Mouse (Mus musculus) lung, postnatal 0 days (tissue): Measurements from ENCODE around the gene Rasal1. TPM values are rescaled to one million over a fixed set of nuclear protein-coding genes. Genes with fewer than 3 reads are reported as not detected.
A peak's percentile ranks its signal among the peaks of the same experiment; 100 is the strongest.

Source experiments
- ATAC-seq: fragments of 200-750 bp; cut with Nextera tagmentation; 2 replicates; pipeline ENCODE4 v1.8.0; 2017; ENCODE audit warnings: moderate library complexity
- DNase-seq: peaks from one replicate; pipeline ENCODE4 v3.0.0-alpha.2; 2016; ENCODE audit warnings: low spot score
- H3K27ac ChIP-seq: fragments of 300-500 bp; sonication (generic); 2 replicates; pipeline ENCODE4 v1.5.1; 2014; ENCODE audit warnings: antibody characterized with exemption, mild to moderate bottlenecking, low read length, mixed read lengths
- H3K27me3 ChIP-seq: fragments of 300-500 bp; sonication (generic); replicated peaks from 2 replicates; pipeline ENCODE4 v1.6.1; 2014; ENCODE audit warnings: low read length, mixed read lengths; ENCODE audit not compliant: insufficient read depth
- H3K36me3 ChIP-seq: fragments of 300-500 bp; sonication (generic); 2 replicates; pipeline ENCODE4 v1.6.1; 2014; ENCODE audit warnings: low read length, mixed read lengths; ENCODE audit not compliant: insufficient read depth
- H3K4me1 ChIP-seq: fragments of 300-500 bp; sonication (generic); 2 replicates; pipeline ENCODE4 v1.6.1; 2014; ENCODE audit warnings: antibody characterized with exemption, low read depth, low read length, mixed read lengths; ENCODE audit not compliant: insufficient read depth
- H3K4me2 ChIP-seq: fragments of 300-500 bp; sonication (generic); replicated peaks from 2 replicates; pipeline ENCODE4 v1.6.1; 2014; ENCODE audit warnings: low read depth, mild to moderate bottlenecking, low read length, moderate library complexity, mixed read lengths
- H3K4me3 ChIP-seq: fragments of 300-500 bp; sonication (generic); 2 replicates; pipeline ENCODE4 v1.5.1; 2014; ENCODE audit warnings: low read depth, low read length
- H3K9ac ChIP-seq: fragments of 300-500 bp; sonication (generic); replicated peaks from 2 replicates; pipeline ENCODE4 v1.6.1; 2014; ENCODE audit warnings: low read depth, mild to moderate bottlenecking
- H3K9me3 ChIP-seq: fragments of 300-500 bp; sonication (generic); 2 replicates; pipeline ENCODE4 v1.6.1; 2016; ENCODE audit warnings: low read length, mixed read lengths
- CTCF ChIP-seq: IDR thresholded peaks from 2 replicates; pipeline ENCODE4 v1.5.1; 2016; ENCODE audit warnings: antibody characterized with exemption, mild to moderate bottlenecking
- EP300 ChIP-seq: IDR thresholded peaks from 2 replicates; pipeline ENCODE4 v1.6.1; 2016; ENCODE audit warnings: antibody characterized with exemption, mild to moderate bottlenecking, control low read depth
- WGBS: fragments of 180-500 bp; shearing (Covaris S2); extraction: QIAGEN DNeasy Blood & Tissue Kit; methylation state at CpG from one replicate; pipeline ENCODE4 v1.1.7; 2014; 5-methylcytosine and 5-hydroxymethylcytosine counted together
- polyA plus RNA-seq: library from polyadenylated mRNA; unstranded; fragments of >200 nt; fragmentation: Nextera tagmentation; extraction: Ambion mirVana; gene quantifications from 2 replicates; pipeline ENCODE4 v1.2.1, GENCODE M21; 2015

Gene Rasal1
- not detected in 2 replicates for polyA plus RNA-seq

GRCm38 (mm10) chr5:120648569-120649373 is at the start of gene Rasal1:
TSS of gene Rasal1 (plus strand) at chr5:120648812.
- WGBS = 1% methylated on average over 37 of the region's 53 CpGs
- TF ChIP-seq CTCF (peak; percentile 56), EP300 (no peak)
- no peak within 1 kb of the TSS for H3K9ac ChIP-seq
- peak within 1 kb of the TSS; percentile 29 for H3K4me3 ChIP-seq
- H3K27ac ChIP-seq = no peak within 1 kb of the TSS
- ATAC-seq (peak; percentile 55), DNase-seq (peak; percentile 40)
- peak within 1 kb of the TSS; percentile 40 for H3K4me2 ChIP-seq
- no peaks in the 10 kb centered on the region for H3K9me3 ChIP-seq
- H3K36me3 ChIP-seq = no peaks in the 10 kb centered on the region
- peaks cover 6% of the 10 kb centered on the region for H3K4me1 ChIP-seq
- peaks cover 36% of the 10 kb centered on the region for H3K27me3 ChIP-seq

- H3K4me3 ChIP-seq = no peak overlapping the region
- DNase-seq (no peak), ATAC-seq (no peak)
- H3K4me1 ChIP-seq = no peaks in the 10 kb centered on the region
- no peak overlapping the region for H3K27ac ChIP-seq
- no peak overlapping the region for H3K4me2 ChIP-seq
- 73% methylated on average over 6 of the region's 6 CpGs for WGBS
- H3K36me3 ChIP-seq = no peaks in the 10 kb centered on the region
- TF ChIP-seq CTCF (no peak), EP300 (no peak)
- H3K9me3 ChIP-seq = no peaks in the 10 kb centered on the region
- no peak overlapping the region for H3K9ac ChIP-seq
- no peaks in the 10 kb centered on the region for H3K27me3 ChIP-seq
Measured at GRCm38 (mm10) chr5:120599625-120600024, 49.0 kb upstream of the Rasal1 start.

GRCm38 (mm10) chr5:120600946-120601668 is 47.5 kb upstream of the Rasal1 start:
- WGBS = 44% methylated on average over 11 of the region's 11 CpGs
- Histone ChIP-seq H3K27me3 (no peaks in the 10 kb centered on the region), H3K36me3 (no peaks in the 10 kb centered on the region), H3K4me2 (no peak overlapping the region), H3K9ac (no peak overlapping the region), H3K4me3 (no peak overlapping the region), H3K27ac (no peak overlapping the region), H3K4me1 (0 out of 2 replicates have a peak, but pooled peaks cover 3% of the 10 kb centered on the region), H3K9me3 (no peaks in the 10 kb centered on the region)
- ATAC-seq (peak; percentile 25; the same call in 1 of the 2 replicates), DNase-seq (peak; percentile 41)
- TF ChIP-seq EP300 = no peak
- peak; percentile 74 for TF ChIP-seq CTCF

GRCm38 (mm10) chr5:120602210-120602609 is 46.4 kb upstream of the Rasal1 start:
- no peaks in the 10 kb centered on the region for H3K36me3 ChIP-seq
- ATAC-seq (no peak), DNase-seq (no peak)
- no peak for TF ChIP-seq EP300
- TF ChIP-seq CTCF = no peak
- no peaks in the 10 kb centered on the region for H3K27me3 ChIP-seq
- no peaks in the 10 kb centered on the region for H3K9me3 ChIP-seq
- H3K4me2 ChIP-seq = no peak overlapping the region
- H3K27ac ChIP-seq = no peak overlapping the region
- no peak overlapping the region for H3K4me3 ChIP-seq
- 94% methylated on average over 12 of the region's 12 CpGs for WGBS
- H3K4me1 ChIP-seq = 0 out of 2 replicates have a peak, but pooled peaks cover 3% of the 10 kb centered on the region
- no peak overlapping the region for H3K9ac ChIP-seq

GRCm38 (mm10) chr5:120603515-120603914 is 45.1 kb upstream of the Rasal1 start:
- Histone ChIP-seq H3K9me3 (no peaks in the 10 kb centered on the region), H3K9ac (no peak overlapping the region), H3K27me3 (no peaks in the 10 kb centered on the region), H3K4me1 (0 out of 2 replicates have a peak, but pooled peaks cover 3% of the 10 kb centered on the region), H3K27ac (no peak overlapping the region), H3K4me3 (no peak overlapping the region), H3K36me3 (no peaks in the 10 kb centered on the region), H3K4me2 (no peak overlapping the region)
- TF ChIP-seq CTCF = no peak
- TF ChIP-seq EP300 = no peak
- DNase-seq = no peak
- 65% methylated on average over 7 of the region's 7 CpGs for WGBS
- ATAC-seq = no peak

- Histone ChIP-seq H3K4me3 (no peak overlapping the region), H3K4me1 (0 out of 2 replicates have a peak, but pooled peaks cover 3% of the 10 kb centered on the region), H3K9ac (no peak overlapping the region), H3K27me3 (no peaks in the 10 kb centered on the region), H3K9me3 (no peaks in the 10 kb centered on the region), H3K4me2 (peak overlapping the region; percentile 56), H3K36me3 (no peaks in the 10 kb centered on the region), H3K27ac (no peak overlapping the region)
- ATAC-seq (peak; percentile 63), DNase-seq (peak; percentile 84)
- peak; percentile 90 for TF ChIP-seq CTCF
- TF ChIP-seq EP300 = no peak
- 6% methylated on average over 6 of the region's 6 CpGs for WGBS
Measured at GRCm38 (mm10) chr5:120604839-120605238, 43.8 kb upstream of the Rasal1 start.
